Mouse (Mus musculus) heart, postnatal 4 days (tissue): ENCODE results near the gene Cxcl15. TPM values are rescaled to one million over a fixed set of nuclear protein-coding genes. Genes with fewer than 3 reads are reported as not detected.

Experiments
- DNase-seq: peaks from one replicate; pipeline ENCODE4 v3.0.0; 2021
- total RNA-seq, 2 experiments: library from RNA; stranded (reverse); gene quantifications; 2 replicates each; pipeline ENCODE4 v1.2.3; 2021

Cxcl15 gene
- not detected for total RNA-seq

- no peak for DNase-seq
Observed at GRCm38 (mm10) chr5:90794195-90794625, at the start of gene Cxcl15. Gene Cxcl15, plus strand, starts transcription at chr5:90794534.

GRCm38 (mm10) chr5:90753934-90754333 lies 40.4 kb upstream of the Cxcl15 start:
- no peak for DNase-seq

GRCm38 (mm10) chr5:90758020-90758605 lies 36.2 kb upstream of the Cxcl15 start:
- DNase-seq, result no peak

GRCm38 (mm10) chr5:90759077-90760065 lies 35.0 kb upstream of the Cxcl15 start, which contains the start of gene Cxcl5:
Gene Cxcl5, plus strand, starts transcription at chr5:90759360.
- no peak for DNase-seq

GRCm38 (mm10) chr5:90760303-90760702 lies 34.0 kb upstream of the Cxcl15 start:
- no peak for DNase-seq

- DNase-seq, result no peak
Observed at GRCm38 (mm10) chr5:90760844-90761243, 33.5 kb upstream of the Cxcl15 start.

GRCm38 (mm10) chr5:90761834-90762233 lies 32.5 kb upstream of the Cxcl15 start:
- DNase-seq, result no peak

- no peak for DNase-seq
Observed at GRCm38 (mm10) chr5:90763912-90764665, 30.2 kb upstream of the Cxcl15 start.

- DNase-seq, result no peak
Observed at GRCm38 (mm10) chr5:90765821-90766606, 28.3 kb upstream of the Cxcl15 start.

GRCm38 (mm10) chr5:90768218-90768617 lies 26.1 kb upstream of the Cxcl15 start, which contains the start of gene Ppbp:
Gene Ppbp, plus strand, starts transcription at chr5:90768518.
- no peak for DNase-seq

- DNase-seq, result no peak
Observed at GRCm38 (mm10) chr5:90771369-90771768, 23.0 kb upstream of the Cxcl15 start.

GRCm38 (mm10) chr5:90771880-90772653 lies 22.3 kb upstream of the Cxcl15 start, which contains the start of gene Pf4:
Gene Pf4, plus strand, starts transcription at chr5:90772435.
- DNase-seq, result peak; percentile 37

- no peak for DNase-seq
Observed at GRCm38 (mm10) chr5:90775562-90775961, 18.8 kb upstream of the Cxcl15 start.

- DNase-seq, result no peak
Observed at GRCm38 (mm10) chr5:90777621-90778020, 16.7 kb upstream of the Cxcl15 start.

- DNase-seq, result no peak
Observed at GRCm38 (mm10) chr5:90778856-90779255, 15.5 kb upstream of the Cxcl15 start.

- no peak for DNase-seq
Observed at GRCm38 (mm10) chr5:90783697-90784096, 10.6 kb upstream of the Cxcl15 start.

- DNase-seq, result peak; percentile 24
Observed at GRCm38 (mm10) chr5:90785659-90786588, 8.4 kb upstream of the Cxcl15 start, which contains the start of gene Cxcl3. Gene Cxcl3, plus strand, starts transcription at chr5:90786103.

GRCm38 (mm10) chr5:90788114-90788513 lies 6.2 kb upstream of the Cxcl15 start:
- no peak for DNase-seq

GRCm38 (mm10) chr5:90789306-90790073 lies 4.8 kb upstream of the Cxcl15 start:
- no peak for DNase-seq
